Mouse (Mus musculus) adrenal gland, postnatal 25 days (tissue): ENCODE measurements at regions not wholly inside any gene's neighbourhood (a gene's known extent, or its start where the extent isn't known, plus 50 kb on each side); places are given as distances from the start of the nearest gene placed in this dataset.

Experiments used
- DNase-seq: peaks from one replicate; pipeline ENCODE4 v3.0.0; 2021; ENCODE audit warnings: mixed read lengths

DNA sequence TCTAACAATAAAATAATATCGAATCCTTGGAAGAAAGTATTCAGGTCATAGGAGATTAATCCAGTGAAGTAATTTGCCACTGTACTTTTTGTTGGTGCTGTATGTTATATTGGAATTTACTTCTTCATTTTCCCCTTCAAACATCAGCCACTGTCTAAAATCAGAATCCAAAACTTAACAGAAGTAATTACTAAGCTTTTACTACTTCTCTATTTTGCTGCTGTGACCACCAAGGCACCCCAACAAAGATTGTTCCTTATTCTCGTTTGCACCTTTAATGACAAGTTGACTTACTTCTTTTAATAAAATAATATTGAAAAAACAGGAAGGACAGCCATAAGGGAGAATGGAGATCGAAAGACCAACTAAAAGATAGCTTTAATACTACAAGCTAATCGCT, 1130.1 kb upstream of the Cited2 start:
- no peak for DNase-seq

- no peak for DNase-seq
These were observed 1123.0 kb upstream of the Cited2 start for GRCm38 (mm10) chr10:16600041-16600440.

DNA sequence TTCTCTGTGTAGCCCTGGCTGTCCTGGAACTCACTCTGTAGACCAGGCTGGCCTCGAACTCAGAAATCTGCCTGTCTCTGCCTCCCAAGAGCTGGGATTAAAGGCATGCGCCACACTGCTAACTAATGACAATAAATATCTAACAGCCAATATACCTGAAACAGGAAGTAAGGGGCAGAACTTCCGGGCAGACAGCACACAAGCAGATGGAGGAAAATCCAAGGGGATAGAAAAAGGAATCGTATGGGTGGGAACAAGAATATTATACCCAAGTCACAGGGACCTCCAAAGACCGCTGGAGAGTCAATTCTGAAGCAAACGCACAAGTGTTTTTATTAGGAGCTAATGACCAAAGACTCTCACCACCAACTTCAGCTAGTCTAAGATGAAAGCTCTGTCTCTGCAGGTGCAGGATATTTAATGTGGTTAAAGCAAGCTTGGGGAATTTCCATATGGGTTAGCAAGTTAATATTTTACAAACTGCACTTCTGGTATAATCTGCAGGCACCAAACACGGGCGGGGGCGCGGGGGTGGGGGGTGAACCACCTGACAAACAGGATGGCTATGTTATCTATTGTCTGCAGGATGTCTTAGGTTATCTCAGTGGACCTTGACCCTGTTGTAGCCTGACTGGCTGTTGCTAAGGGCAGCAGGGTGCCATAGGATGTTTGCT, 1122.3 kb upstream of the Cited2 start:
- no peak for DNase-seq

DNA sequence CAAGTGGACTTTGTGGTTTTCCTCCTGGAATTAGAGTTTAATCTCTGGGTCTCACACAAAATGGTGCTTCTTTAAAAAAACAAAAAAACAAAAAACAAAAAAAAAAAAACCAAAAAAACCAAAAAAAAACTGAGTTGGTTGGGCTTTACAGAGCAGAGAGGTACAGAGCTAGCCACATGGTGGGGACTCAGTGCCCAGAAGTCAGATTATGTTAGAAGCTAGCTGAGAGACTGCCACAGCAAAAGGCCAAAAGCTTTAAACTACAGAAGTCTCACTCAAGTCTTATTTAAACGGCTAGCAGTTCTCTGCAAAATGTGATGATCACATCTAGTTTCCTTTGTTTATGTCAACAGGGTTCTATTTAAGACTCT, 1121.8 kb upstream of the Cited2 start:
- no peak for DNase-seq

- no peak for DNase-seq
These were observed 1114.7 kb upstream of the Cited2 start for GRCm38 (mm10) chr10:16608339-16608738.

- DNase-seq: no peak
These were observed 1104.3 kb upstream of the Cited2 start for GRCm38 (mm10) chr10:16618752-16619151.

GRCm38 (mm10) chr10:16619584-16619983, 1103.4 kb upstream of the Cited2 start:
- no peak for DNase-seq

DNA sequence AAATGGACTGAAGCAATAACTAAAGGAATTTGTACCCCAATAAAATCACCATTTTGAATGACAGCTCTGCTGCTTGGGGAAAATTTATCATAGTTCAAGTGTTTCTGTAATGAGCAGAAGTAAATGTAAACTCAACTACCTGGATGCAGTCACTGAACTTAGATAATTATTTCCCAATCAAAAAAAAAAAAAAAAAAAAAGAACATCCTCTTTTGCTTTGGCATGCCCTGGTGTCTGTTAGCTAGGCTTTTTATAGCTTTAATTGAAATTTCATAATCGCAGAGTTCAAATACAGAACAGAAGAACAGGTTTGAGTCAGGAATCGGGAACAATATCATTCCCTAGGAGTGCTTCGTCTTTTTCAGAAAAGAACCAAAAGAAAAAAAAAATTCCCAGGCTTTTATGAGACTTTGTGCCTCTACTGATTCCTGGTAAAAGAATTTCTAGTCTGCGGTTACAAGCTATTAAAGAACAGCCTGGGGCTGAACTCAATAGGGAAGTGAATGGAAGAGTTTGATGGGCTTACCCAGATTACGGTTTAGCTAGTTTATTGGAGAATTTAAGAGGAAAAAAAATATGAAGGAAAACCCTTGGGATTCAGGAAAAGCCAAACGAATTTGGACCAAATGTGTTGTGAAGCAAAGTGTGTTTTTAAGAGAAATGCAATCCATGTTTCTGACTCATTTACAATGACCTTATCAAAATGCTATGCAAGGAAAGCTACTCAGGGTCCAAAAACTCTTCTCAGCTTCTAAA, 1102.0 kb upstream of the Cited2 start:
- no peak for DNase-seq

DNA sequence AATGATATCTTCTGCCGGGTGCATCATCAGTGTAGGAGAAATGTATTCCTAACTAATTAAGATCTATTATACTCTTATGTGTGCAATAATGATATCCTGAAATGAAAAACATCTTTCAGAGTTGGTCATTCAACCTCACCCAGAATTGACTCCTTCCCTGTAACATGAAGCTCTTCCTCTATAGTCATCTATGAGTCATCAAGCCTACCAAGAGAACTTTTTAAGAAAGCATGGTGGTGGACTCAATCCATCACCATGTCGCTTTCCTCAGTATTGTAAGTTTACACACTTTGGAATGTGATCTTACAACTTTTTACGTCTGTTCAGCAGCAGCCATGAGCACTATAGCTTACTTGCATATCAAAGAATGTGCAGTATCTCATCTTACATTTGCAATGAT, 1100.2 kb upstream of the Cited2 start:
- DNase-seq: no peak

DNA sequence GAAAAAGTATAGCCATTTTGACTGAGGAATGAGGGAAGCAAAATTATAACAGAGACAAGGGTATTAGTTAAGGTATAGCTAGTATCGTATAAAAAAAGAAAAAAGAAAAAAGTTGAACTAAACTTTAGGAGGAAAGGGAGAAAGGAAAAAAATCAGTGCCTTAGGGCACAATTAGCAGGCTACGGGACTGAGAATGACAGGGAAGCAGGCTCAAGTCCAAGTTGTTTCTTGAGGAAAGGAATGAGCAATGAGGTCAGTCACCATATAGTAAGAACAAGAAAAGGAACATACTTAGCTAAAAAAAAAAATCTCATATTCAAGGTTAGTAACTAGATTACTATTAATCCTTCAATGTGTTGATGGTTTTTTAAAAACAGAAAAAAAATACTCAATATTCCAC, 1089.8 kb upstream of the Cited2 start:
- no peak for DNase-seq

DNA sequence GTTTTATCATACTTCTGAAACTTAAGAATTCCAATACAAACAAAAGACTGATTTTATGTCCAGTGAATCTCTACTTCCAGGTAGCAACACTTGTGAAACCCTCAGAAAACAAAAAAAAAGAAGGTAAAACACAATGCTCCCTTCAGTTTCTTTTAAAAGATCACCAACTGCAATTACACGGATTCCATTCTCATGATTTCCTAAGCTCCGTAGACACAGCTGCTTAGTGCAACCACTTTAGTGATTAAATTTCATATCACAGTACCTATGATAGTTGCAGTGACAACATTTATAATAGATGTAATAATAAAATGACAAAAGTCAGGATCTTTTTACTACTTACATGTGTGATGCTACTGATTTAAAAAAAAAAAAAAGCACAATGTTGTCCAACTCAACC, 1087.6 kb upstream of the Cited2 start:
- no peak for DNase-seq

DNA sequence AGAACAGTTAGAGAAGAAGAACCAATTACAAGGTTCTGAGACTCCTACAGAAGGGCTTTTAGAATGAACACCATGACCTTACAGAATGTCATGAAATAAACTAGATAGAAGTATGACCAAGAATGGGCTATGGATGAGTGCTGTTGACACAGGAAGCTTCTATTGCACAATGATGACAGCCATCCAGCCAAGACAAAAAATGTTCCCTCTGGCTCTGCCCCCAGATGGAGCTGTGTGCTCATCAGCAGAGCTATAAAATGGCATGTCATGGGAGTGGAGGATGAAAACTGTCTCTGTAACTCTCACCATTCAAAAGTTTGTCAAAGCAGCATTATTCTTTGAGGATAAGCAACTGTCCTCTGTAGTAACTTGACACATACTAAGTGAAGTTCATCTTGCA, 1086.0 kb upstream of the Cited2 start:
- peak; percentile 35 for DNase-seq

GRCm38 (mm10) chr10:16638111-16638510, 1084.9 kb upstream of the Cited2 start:
- DNase-seq: no peak

DNA sequence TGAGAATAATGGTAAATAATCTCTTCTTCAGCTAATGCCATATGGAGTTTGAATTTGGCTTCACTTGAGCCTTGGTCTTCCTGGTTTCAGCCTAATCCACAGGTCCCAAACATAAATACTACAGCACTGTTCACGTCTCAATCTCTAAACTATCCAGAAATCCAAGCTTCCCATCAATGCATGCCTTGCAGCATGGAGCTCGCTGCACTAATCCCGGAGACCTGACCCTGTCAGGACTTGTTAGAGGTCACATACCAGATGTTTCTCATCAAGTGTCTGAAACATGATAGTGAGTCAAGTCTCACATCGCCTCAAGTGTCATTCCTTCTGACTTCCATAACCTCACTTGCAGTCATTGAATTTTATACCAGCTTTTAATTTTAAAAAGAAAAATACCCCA, 1082.9 kb upstream of the Cited2 start:
- no peak for DNase-seq

- DNase-seq: no peak
These were observed 1072.9 kb upstream of the Cited2 start for GRCm38 (mm10) chr10:16650120-16650519.

DNA sequence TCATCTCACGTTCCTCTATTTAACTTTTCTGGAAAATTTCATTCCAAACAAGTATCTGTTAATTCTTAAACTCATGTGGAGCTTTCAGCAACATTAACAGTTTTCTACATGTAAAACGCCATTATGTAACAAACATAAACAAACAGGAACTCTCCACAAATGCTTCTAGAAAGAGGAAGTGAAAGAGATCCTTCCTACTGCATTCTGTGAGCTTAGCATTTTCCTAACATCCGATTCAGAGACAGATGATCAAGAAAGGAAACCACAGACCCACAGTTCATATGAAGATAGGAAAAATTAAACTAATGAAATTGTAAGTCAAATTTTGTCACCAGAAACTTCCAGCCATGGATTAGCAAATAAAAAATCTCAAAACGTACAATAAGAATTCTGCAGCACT, 1070.6 kb upstream of the Cited2 start:
- DNase-seq: no peak

GRCm38 (mm10) chr10:16664483-16664882, 1058.5 kb upstream of the Cited2 start:
- no peak for DNase-seq

DNA sequence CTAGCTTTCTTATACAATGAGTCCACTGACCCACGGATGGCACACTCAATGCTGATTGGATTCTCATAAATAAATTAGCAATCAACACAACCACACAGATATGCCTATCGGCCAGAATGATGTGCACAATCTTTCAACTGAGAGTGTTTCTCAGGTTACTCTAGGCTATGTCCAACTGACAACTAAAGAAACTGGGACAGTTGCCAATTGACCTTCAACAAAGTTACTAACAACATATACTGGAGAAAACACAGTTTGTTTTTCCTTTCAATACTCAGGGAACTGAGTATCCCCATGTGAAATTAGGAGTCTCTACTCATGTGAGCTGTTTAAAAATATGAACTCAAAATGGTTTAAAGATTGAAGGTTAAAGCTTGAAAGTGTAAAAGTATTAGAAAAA, 1052.7 kb upstream of the Cited2 start:
- DNase-seq: no peak

DNA sequence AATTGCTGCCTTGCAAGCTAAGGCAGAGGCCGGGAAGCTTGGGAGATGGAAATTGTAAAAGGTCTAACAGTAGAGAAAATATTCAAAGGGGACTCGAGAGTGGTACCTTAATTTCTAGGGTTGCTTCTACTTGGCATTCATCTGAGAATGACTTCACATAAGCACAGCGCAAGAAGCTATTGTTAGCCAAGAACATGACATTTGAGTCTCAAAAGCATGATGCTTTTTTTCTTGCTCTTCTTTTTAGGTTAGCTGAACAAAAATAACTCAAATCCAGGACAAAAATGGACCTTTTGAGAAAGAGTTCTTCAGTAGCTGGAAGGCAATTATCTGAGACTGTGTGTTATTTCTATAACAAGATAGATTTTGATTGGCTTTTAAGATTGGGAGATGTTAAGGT, 1042.0 kb upstream of the Cited2 start:
- DNase-seq: no peak

GRCm38 (mm10) chr10:16685352-16685751, 1037.7 kb upstream of the Cited2 start:
- no peak for DNase-seq

DNA sequence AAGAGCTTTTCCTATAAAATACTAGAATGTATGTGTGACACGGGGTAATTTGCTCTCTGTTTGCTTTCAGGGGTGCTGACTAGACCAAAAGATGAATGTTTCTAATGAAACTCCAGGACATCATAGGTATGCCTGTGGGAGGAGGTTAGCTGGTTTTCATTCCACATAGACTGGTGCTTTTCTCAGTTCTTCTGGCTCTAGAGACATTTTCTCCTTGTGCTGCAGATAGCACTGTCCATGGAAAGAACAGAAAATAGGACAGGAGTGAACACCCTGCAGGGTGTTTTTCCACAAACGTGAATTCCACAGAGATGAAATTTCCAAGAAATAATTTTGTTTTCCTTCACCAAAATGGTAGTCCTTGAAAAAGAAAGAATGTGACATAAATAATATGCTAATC, 1016.0 kb upstream of the Cited2 start:
- no peak for DNase-seq

DNA sequence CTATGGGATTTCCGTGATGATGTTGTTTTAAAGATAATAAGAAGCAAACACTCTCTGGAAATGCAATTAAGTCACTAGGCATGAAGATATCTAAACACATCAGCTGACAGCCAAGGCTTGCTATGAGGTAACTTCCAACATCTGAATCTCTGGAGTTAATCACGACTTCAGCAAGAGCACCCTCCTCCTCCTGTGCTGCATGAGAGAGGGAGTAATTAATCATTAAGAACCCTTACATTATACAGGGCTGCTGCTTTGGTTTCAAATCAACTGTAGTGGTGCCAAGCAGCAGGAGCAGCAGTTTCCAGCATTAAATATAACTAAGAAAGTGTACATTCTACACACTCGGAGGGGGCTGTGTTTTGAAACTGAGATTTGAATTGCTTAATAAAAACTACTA, 1009.9 kb upstream of the Cited2 start:
- DNase-seq: no peak

- DNase-seq: no peak
These were observed 1009.0 kb upstream of the Cited2 start for GRCm38 (mm10) chr10:16714065-16714464.

DNA sequence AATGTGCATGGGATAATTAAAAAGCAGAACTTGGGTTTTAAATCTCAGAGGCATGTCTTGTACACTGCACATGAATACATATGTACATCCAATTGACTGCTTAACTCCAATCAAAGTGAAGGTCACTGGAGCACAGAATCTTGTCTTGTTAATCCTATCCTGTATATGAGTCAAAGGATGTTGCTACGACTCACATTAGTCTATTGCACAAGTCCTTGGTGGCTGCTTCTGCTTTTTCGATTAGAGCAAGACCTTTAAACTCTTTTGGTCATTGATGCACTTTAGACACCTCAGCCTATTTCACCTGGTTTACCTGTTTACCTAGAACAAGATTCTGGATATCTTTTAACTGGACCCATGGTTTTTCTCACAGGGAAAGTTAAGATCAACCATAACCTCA, 1008.5 kb upstream of the Cited2 start:
- DNase-seq: no peak
